Mouse (Mus musculus) lung, postnatal 0 days (tissue): ENCODE results near the gene Upk3a. TPM values are rescaled to one million over a fixed set of nuclear protein-coding genes. Genes with fewer than 3 reads are reported as not detected.

Experiments
- ATAC-seq: fragments of 200-750 bp; cut with Nextera tagmentation; 2 replicates; pipeline ENCODE4 v1.8.0; 2017; ENCODE audit warnings: moderate library complexity
- DNase-seq: peaks from one replicate; pipeline ENCODE4 v3.0.0-alpha.2; 2016; ENCODE audit warnings: low spot score
- H3K27ac ChIP-seq: fragments of 300-500 bp; sonication (generic); 2 replicates; pipeline ENCODE4 v1.5.1; 2014; ENCODE audit warnings: antibody characterized with exemption, mild to moderate bottlenecking, low read length, mixed read lengths
- H3K27me3 ChIP-seq: fragments of 300-500 bp; sonication (generic); replicated peaks from 2 replicates; pipeline ENCODE4 v1.6.1; 2014; ENCODE audit warnings: low read length, mixed read lengths; ENCODE audit not compliant: insufficient read depth
- H3K36me3 ChIP-seq: fragments of 300-500 bp; sonication (generic); 2 replicates; pipeline ENCODE4 v1.6.1; 2014; ENCODE audit warnings: low read length, mixed read lengths; ENCODE audit not compliant: insufficient read depth
- H3K4me1 ChIP-seq: fragments of 300-500 bp; sonication (generic); 2 replicates; pipeline ENCODE4 v1.6.1; 2014; ENCODE audit warnings: antibody characterized with exemption, low read depth, low read length, mixed read lengths; ENCODE audit not compliant: insufficient read depth
- H3K4me2 ChIP-seq: fragments of 300-500 bp; sonication (generic); replicated peaks from 2 replicates; pipeline ENCODE4 v1.6.1; 2014; ENCODE audit warnings: low read depth, mild to moderate bottlenecking, low read length, moderate library complexity, mixed read lengths
- H3K4me3 ChIP-seq: fragments of 300-500 bp; sonication (generic); 2 replicates; pipeline ENCODE4 v1.5.1; 2014; ENCODE audit warnings: low read depth, low read length
- H3K9ac ChIP-seq: fragments of 300-500 bp; sonication (generic); replicated peaks from 2 replicates; pipeline ENCODE4 v1.6.1; 2014; ENCODE audit warnings: low read depth, mild to moderate bottlenecking
- H3K9me3 ChIP-seq: fragments of 300-500 bp; sonication (generic); 2 replicates; pipeline ENCODE4 v1.6.1; 2016; ENCODE audit warnings: low read length, mixed read lengths
- CTCF ChIP-seq: IDR thresholded peaks from 2 replicates; pipeline ENCODE4 v1.5.1; 2016; ENCODE audit warnings: antibody characterized with exemption, mild to moderate bottlenecking
- EP300 ChIP-seq: IDR thresholded peaks from 2 replicates; pipeline ENCODE4 v1.6.1; 2016; ENCODE audit warnings: antibody characterized with exemption, mild to moderate bottlenecking, control low read depth
- WGBS: fragments of 180-500 bp; shearing (Covaris S2); extraction: QIAGEN DNeasy Blood & Tissue Kit; methylation state at CpG from one replicate; pipeline ENCODE4 v1.1.7; 2014; 5-methylcytosine and 5-hydroxymethylcytosine counted together
- polyA plus RNA-seq: library from polyadenylated mRNA; unstranded; fragments of >200 nt; fragmentation: Nextera tagmentation; extraction: Ambion mirVana; gene quantifications from 2 replicates; pipeline ENCODE4 v1.2.1, GENCODE M21; 2015

The Upk3a gene
- polyA plus RNA-seq, 1 experiment from 2014 or later, result 41.0 TPM

- no peaks in the 10 kb centered on the region for H3K4me1 ChIP-seq
- ATAC-seq (no peak), DNase-seq (peak; percentile 65)
- H3K27me3 ChIP-seq, result no peaks in the 10 kb centered on the region
- WGBS, result 16% methylated on average over 2 of the region's 2 CpGs
- TF ChIP-seq EP300 (no peak), CTCF (peak; percentile 86)
- H3K27ac ChIP-seq, result no peak overlapping the region
- H3K9me3 ChIP-seq, result no peaks in the 10 kb centered on the region
- H3K9ac ChIP-seq, result no peak overlapping the region
- no peak overlapping the region for H3K4me3 ChIP-seq
- no peak overlapping the region for H3K4me2 ChIP-seq
- H3K36me3 ChIP-seq, result no peaks in the 10 kb centered on the region
Measured at GRCm38 (mm10) chr15:85070561-85070960, 53.6 kb downstream of the Upk3a start.

Other genes with a start within 250 kb of the Upk3a start
- 0.08 and 0.12 TPM in 2 replicates for gene Phf21b, start 161.1 kb upstream of the Upk3a start, polyA plus RNA-seq
- 0.10 and 0.12 TPM in 2 replicates for gene Gm29666, start 97.1 kb upstream of the Upk3a start, polyA plus RNA-seq
- 12.1 and 13.9 TPM in 2 replicates for gene Nup50, start 93.7 kb upstream of the Upk3a start, polyA plus RNA-seq
- 4.3 and 4.6 TPM in 2 replicates for gene 5031439G07Rik, start 28.6 kb upstream of the Upk3a start, polyA plus RNA-seq
- gene Fam118a, start 11.8 kb downstream of the Upk3a start, polyA plus RNA-seq, result 18.2 and 18.9 TPM in 2 replicates
- 0.04 TPM in 1 of 2 replicates, not detected in the other for gene Smc1b, start 114.8 kb downstream of the Upk3a start, polyA plus RNA-seq
- 0.56 and 1.2 TPM in 2 replicates for gene Ribc2, start 114.9 kb downstream of the Upk3a start, polyA plus RNA-seq
- gene Fbln1, start 188.8 kb downstream of the Upk3a start, polyA plus RNA-seq, result 45.7 and 51.2 TPM in 2 replicates